Mouse (Mus musculus) B cell, adult 2 months (primary cell): ENCODE measurements around the gene Agap1.

Experiments
- DNase-seq, 2 experiments: peaks; one replicate each; pipeline ENCODE4 v3.0.0; 2022

The Agap1 gene

GRCm38 (mm10) chr1:89550061-89550869 lies 95.7 kb downstream of the Agap1 start:
- DNase-seq = no peak

- DNase-seq = no peak
These were observed 97.9 kb downstream of the Agap1 start for GRCm38 (mm10) chr1:89552470-89552869.

DNA sequence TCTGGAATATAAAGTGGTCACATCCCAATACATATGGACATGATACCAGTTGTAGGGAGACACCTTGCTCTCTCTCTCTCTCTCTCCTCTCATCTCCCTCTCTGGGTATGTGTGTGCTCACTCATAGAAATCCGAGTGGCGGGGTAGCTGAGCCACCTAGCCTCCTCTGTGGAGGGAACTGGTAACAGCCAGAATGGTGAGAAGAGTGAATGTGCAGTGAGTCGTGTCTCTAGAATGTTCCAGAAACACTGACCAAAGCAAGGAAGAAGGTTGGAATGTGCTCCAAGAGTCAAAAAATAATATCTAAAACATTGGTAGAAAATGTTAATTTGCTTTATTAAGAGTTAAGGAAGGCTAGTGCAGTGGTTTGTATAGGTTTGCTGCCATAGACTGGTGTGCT lies 99.2 kb downstream of the Agap1 start:
- no peak for DNase-seq

DNA sequence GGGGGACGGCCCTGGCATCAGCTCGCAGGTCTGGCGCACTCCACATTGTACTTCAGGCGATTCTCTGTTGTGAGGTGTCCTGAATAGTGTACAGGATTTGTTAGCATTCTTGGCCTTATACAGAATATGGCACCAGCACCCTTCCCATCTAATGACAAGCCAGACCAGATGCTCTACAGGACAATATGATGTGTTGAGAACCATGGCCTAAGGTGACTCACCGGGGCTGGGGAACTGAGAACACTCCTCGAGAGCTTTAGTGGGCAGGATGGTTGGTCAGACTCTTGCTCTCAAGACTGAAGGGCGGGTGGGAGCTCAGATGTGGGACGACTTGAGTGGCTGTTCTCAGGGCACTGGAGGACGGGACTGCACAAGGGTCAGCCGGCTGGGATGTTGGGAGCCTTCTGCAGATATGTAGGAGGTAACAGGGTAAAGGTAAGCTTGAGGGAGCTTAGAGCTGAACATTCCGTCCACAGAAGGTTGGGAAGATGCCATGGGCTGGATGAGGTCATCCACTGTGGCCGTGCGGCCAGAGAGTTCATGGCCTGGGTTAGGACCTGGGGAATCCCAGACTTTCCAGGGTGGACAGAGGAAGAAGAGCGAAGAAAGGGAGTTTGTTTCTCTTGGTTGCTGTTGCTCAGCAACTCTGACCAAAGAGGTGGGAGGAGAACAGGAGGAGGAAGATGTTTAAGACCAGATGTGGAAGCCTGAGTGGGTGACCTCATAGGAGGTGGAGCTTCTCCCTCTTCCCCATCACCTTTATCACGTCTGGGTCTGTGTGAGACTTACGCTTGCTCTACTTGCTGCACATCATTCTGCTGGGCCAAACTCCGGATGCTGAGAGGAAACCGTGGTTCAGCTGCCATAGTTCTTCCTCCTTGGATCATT lies 100.6 kb downstream of the Agap1 start:
- no peak for DNase-seq

DNA sequence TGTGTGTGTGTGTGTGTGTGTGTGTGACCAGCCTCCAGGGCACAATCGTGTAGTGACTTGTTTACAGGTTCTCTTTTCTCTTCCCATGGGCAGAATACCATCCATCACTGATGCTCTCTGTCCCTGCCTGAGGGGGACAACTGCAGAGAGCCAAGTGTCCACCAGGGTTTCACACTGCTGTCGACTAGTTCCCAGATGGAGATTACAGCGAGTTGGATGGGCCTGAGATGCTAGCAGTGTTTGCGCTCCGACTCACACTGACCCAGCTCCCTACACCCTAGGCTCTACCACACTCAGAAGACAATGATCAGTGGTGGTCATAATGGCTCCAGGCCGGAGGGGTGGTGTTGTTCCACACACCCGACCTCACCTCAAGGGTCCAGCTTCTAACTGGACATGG lies 101.4 kb downstream of the Agap1 start:
- DNase-seq = no peak

GRCm38 (mm10) chr1:89557401-89557800 lies 102.8 kb downstream of the Agap1 start:
- DNase-seq = no peak

- DNase-seq = no peak
These were observed 103.5 kb downstream of the Agap1 start for GRCm38 (mm10) chr1:89558080-89558479.

- no peak for DNase-seq
These were observed 108.8 kb downstream of the Agap1 start for GRCm38 (mm10) chr1:89563399-89563798.

DNA sequence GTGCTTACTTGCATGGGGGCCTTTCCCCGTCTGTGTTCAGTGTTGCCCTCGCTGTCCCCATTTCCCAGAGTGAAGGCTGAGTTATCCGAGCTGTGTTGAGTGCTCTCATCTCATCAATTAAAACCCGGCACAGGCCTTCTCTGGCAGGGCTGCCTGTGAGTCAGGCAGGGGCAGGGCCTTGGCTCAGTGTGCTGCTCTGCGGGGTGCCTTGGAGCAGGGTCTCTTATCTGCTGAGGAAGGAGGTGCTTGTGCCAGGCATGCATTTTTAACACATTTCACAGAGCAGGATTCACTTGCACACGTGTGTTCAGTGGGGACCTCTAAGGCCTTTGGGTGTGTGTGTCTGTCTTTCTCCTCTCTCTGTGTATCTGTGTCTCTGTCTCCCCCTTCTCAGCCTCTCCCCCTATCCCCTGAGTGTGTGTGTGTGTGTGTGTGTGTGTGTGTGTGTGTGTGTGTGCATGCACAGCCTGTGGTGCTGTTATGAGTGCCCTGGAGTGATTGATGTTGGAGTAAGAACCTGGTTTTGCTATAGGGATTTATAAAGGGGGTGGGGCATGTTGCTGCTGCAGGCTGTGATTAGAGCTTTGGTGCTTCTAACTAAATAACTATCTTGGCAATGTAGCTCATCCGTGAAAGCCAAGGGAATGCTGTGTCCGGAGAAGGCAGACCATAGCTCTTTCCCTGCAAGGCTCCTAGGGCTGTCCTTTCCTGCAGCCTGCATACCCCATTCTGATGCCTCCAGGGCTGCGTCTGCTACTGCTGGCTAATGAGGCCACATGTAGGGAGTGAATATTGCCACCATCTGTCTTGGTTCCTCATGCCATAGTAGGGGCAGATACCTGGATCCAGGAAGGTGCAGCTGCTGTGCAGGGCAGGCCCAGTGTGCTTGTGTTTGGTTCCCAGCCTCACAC lies 112.2 kb downstream of the Agap1 start:
- DNase-seq = no peak

DNA sequence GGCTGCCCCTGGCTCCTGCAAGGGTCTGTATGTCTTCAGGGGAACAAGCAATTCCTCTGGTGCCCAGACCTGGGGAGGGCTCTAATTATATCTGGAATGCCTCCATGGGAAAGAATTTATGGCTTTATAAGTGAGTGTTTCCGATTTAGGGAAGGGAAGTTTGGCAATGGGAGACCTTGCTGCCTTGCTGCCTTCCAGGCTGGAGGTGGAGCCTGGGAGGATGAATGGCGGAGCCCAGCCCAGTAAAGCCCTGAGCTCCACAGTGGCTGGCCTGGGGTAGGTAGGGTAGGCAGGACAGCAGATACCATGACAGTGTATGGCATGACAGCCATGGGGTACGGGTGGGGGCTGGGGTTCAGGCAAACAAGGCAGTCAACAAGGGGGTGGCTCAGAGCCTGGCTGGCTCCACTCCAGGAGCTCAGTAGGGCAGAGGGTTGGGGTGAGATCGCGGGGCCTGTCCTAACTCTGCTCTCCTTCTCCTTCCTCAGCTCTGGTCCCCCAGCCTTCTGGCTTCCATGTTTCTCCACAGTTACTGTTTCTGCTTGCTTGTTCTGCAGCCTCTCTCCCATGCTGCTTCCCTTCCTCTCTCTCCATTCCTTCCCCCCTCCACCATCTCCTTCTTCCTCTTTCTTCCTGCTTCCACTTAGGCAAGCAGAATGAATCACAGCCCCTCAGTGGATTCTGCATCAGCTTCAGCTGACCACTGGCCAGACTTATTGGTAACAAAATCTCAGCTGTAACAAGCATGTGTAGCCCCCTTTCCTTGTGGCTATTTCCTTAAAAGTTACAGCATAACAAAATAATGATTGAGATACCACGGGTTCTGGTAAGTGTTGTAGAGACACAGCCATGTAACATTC lies 114.2 kb downstream of the Agap1 start:
- no peak for DNase-seq

DNA sequence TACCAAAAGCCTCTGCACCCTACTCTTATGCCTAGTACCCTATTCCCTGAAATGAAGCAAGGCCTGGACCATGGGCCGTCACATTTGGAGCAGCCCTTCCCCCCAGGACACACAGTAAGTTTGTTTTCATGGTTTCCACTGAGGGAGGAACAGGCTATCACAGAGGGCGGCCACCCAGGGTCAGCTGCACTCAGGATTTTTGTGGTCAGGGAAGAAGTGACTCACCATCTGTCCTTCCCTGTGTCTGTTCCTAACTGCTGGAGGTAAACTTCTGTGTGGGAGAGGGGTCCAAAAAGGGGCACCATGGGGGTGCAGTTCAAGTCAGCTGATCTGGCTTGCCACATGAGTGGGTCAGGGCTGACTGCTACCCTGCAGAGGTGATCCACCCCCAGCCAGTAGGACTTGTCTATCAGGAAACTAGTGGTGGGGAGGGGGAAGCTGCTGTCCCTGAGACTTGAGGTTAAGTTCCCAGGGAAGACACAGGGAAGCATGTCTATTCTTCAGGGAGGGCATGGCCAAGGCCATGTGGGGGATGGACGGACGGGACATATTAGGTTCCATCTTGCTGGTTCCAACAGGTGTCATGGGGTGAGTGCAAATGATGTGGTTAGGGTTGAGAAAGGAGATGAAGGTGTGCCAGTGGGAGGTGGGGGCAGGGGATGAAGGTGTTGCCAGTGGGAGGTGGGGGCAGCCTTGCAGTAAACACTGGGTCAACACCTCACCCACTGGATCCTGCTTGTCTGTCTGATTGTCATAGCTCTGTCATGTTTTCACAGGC lies 116.1 kb downstream of the Agap1 start:
- no peak for DNase-seq

- no peak for DNase-seq
These were observed 118.9 kb downstream of the Agap1 start for GRCm38 (mm10) chr1:89573486-89573885.

- DNase-seq = no peak
These were observed 120.6 kb downstream of the Agap1 start for GRCm38 (mm10) chr1:89574941-89575890.

GRCm38 (mm10) chr1:89576174-89576890 lies 121.7 kb downstream of the Agap1 start:
- no peak for DNase-seq

DNA sequence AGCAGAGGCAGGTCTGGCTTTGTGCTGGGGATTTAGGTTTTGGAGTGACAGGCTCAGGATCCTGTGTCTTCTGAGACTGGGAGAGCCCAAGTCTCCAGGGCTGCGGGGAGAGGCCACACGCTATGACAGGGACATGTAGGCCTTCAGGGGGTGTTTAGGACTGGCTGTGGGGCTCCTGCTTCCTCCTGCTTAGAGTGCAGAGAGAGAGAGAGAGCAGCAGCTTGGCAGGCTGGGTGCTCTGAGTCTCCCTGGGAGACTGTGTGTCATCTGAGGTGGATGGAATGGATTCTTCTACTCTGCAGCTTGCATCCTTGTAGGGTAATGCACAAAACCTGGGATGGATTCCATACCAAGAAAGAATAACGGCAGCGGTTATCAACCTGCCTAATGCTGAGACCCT lies 122.4 kb downstream of the Agap1 start:
- DNase-seq = no peak

DNA sequence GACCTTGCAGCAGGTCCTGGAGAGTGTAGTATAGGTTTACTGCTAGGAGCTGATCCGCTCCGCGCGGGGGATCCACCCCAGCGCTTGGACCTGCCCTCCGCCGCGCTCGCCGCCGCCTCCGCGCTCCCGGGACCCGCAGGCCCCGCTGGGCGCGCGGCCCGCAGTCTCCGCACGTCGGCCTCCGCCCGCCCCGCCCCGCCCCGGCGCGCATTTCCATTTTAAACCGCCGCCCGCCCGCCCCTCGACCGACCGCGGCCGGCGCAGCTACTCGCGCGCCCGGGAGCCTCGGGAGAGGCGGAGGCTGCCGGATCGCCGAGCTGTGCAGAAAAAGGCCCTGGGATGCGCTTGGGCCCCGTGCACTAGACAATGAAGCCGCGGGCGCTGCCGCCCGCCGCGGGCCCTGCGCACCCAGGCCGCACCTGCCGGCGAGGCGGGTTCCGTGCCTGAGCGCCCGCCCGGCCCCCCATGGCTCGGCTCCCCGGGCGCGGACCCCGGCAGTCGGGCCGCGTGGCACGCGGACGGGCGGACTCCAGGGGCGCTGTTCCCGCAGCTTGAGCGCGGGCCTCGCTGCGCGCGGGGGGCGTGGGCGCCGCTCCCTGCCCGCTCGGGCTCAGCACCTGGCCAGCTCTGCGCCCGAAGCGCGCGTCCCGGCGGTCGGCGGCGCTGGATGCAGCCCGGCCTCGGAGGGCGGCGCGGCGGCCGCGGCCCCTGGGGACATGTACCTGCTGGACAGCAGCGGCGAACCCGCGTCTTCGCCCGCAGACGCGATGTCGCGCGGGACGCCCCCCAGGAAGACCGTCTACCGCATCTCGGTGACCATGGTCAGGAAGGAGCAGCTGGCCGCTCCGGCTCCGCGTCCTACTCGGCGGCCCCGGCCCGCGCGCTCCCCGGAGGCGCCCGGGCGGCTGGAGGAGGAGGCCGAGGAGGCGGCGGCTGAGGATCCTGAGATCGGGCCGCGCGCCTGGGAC lies 125.7 kb downstream of the Agap1 start:
- DNase-seq = no peak

DNA sequence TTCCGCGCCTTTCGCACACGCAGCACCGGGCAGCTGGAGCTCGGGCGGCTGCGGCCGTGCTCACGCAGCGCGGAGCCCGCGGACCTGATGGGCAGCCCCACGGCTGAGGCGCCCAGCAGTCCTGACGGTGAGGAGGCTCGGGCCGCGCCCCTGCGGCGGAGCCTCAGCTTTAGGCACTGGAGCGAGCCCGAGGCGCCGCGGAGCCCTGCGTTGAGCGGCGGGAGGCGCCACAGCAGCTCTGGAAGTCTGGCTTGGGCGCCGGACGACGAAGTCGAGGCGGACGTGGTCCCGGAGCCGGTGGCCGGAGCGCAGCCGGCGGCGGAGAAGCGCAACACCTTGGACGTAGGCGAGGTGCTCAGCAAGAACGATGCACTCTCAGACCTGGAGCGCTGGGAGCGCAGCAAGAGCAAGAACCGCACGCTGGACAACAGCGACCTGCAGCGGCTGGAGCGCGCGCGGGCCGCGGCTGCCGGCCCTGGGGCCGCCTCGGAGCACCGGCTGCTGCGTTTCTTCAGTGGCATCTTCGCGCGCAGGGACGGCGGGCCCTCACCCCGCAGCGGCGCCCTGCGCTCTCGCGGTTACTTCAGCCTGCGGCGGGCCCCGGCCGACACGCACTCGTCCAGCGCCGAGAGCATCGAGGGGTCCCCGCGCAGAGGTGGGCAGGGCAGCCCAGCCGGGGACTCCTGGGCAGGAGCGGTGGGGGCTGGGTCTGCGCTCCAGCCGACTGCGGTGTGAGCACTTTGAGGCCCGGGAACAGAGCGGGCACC lies 126.6 kb downstream of the Agap1 start:
- DNase-seq = peak in 1 of 2 experiments; percentile 1
